Mouse (Mus musculus) MEL (cell line): Measurements from ENCODE around the gene Rom1. TPM values are rescaled to one million over a fixed set of nuclear protein-coding genes. Genes with fewer than 3 reads are reported as not detected.

Experiments used
- DNase-seq: peaks from one replicate; pipeline ENCODE4 v3.0.0; 2011; ENCODE audit warnings: low read depth, low spot score
- H3K27ac ChIP-seq: 2 replicates; pipeline ENCODE4 v1.5.1; 2012; ENCODE audit warnings: low read depth, mild to moderate bottlenecking, control low read depth, low read length, moderate library complexity; ENCODE audit not compliant: control insufficient read depth
- H3K27me3 ChIP-seq, 2 experiments: fragments of 150-350 bp in 1 of 2; sonication (generic) in 1 of 2; 2 replicates each; pipeline ENCODE4 v1.6.1; 2012; ENCODE audit warnings: low read length in 2 of 2, mild to moderate bottlenecking in 2 of 2, improper control_type of control experiment in 1 of 2, moderate library complexity in 1 of 2; ENCODE audit not compliant: insufficient read depth in 2 of 2, control insufficient read depth in 1 of 2
- H3K36me3 ChIP-seq, 2 experiments: 2 replicates each; pipeline ENCODE4 v1.6.1; 2012 to 2014; ENCODE audit warnings: low read length in 2 of 2, improper control_type of control experiment in 1 of 2, inconsistent platforms in 1 of 2, mild to moderate bottlenecking in 1 of 2; ENCODE audit not compliant: insufficient read depth in 2 of 2, control insufficient read depth in 1 of 2
- H3K4me1 ChIP-seq, 2 experiments: fragments of 150-350 bp in 1 of 2; sonication (generic) in 1 of 2; 2 replicates each; pipeline ENCODE4 v1.6.1; 2012; ENCODE audit warnings: low read length in 2 of 2, improper control_type of control experiment in 1 of 2, mild to moderate bottlenecking in 1 of 2; ENCODE audit not compliant: insufficient read depth in 2 of 2, control insufficient read depth in 1 of 2
- H3K4me3 ChIP-seq, 2 experiments: fragments of 150-350 bp in 1 of 2; sonication (generic) in 1 of 2; 2 replicates each; pipeline ENCODE4 v1.5.1; 2012; ENCODE audit warnings: low read depth in 2 of 2, low read length in 2 of 2, mild to moderate bottlenecking in 2 of 2, moderate library complexity in 2 of 2, control low read depth in 1 of 2, improper control_type of control experiment in 1 of 2; ENCODE audit not compliant: control insufficient read depth in 1 of 2, insufficient read depth in 1 of 2
- H3K79me2 ChIP-seq: 2 replicates; pipeline ENCODE4 v1.6.1; 2012; ENCODE audit warnings: mild to moderate bottlenecking, low read length, moderate library complexity; ENCODE audit not compliant: control insufficient read depth, poor library complexity, insufficient read depth
- H3K9ac ChIP-seq: 2 replicates; pipeline ENCODE4 v1.6.1; 2012; ENCODE audit warnings: low read depth, mild to moderate bottlenecking, control low read depth, low read length, moderate library complexity; ENCODE audit not compliant: control insufficient read depth, poor library complexity, severe bottlenecking
- H3K9me3 ChIP-seq: fragments of 150-350 bp; sonication (generic); replicated peaks from 2 replicates; pipeline ENCODE4 v1.6.1; 2012; ENCODE audit warnings: mild to moderate bottlenecking, low read length, improper control_type of control experiment, moderate library complexity; ENCODE audit not compliant: insufficient read depth
- CHD2 ChIP-seq: IDR thresholded peaks from 2 replicates; pipeline ENCODE4 v1.6.1; 2011; ENCODE audit warnings: low read length, improper control_type of control experiment
- CTCF ChIP-seq, 3 experiments: IDR thresholded peaks in 2 of 3; conservative IDR thresholded peaks in 1 of 3; 2 replicates each; pipeline ENCODE4 v1.5.1; 2011 to 2012; ENCODE audit warnings: low read length in 3 of 3, low read depth in 2 of 3, mild to moderate bottlenecking in 2 of 3, improper control_type of control experiment in 1 of 3, inconsistent platforms in 1 of 3, mixed read lengths in 1 of 3, moderate library complexity in 1 of 3; ENCODE audit not compliant: control insufficient read depth in 1 of 3, insufficient read depth in 1 of 3, poor library complexity in 1 of 3, severe bottlenecking in 1 of 3
- E2F4 ChIP-seq: IDR thresholded peaks from 2 replicates; pipeline ENCODE4 v1.6.1; 2011; ENCODE audit warnings: low read depth, low read length, improper control_type of control experiment, borderline replicate concordance
- ELF1 ChIP-seq: IDR thresholded peaks from 2 replicates; pipeline ENCODE4 v1.6.1; 2014; ENCODE audit warnings: low read depth, mild to moderate bottlenecking, inconsistent platforms, low read length, improper control_type of control experiment, moderate library complexity
- EP300 ChIP-seq, 2 experiments: IDR thresholded peaks; 2 replicates each; pipeline ENCODE4 v1.6.1; 2011; ENCODE audit warnings: improper control_type of control experiment in 2 of 2, low read length in 2 of 2, low read depth in 1 of 2, mild to moderate bottlenecking in 1 of 2
- ETS1 ChIP-seq: IDR thresholded peaks from 2 replicates; pipeline ENCODE4 v1.6.1; 2012; ENCODE audit warnings: low read depth, mild to moderate bottlenecking, inconsistent platforms, low read length, improper control_type of control experiment, moderate library complexity
- GABPA ChIP-seq: IDR thresholded peaks from 2 replicates; pipeline ENCODE4 v1.6.1; 2012; ENCODE audit warnings: low read depth, mild to moderate bottlenecking, inconsistent platforms, low read length, improper control_type of control experiment, moderate library complexity
- HCFC1 ChIP-seq: IDR thresholded peaks from 2 replicates; pipeline ENCODE4 v1.6.1; 2012; ENCODE audit warnings: low read depth, mild to moderate bottlenecking, inconsistent platforms, low read length, improper control_type of control experiment, moderate library complexity
- JUND ChIP-seq: IDR thresholded peaks from 2 replicates; pipeline ENCODE4 v1.6.1; 2011; ENCODE audit warnings: low read depth, mild to moderate bottlenecking, improper control_type of control experiment, low read length
- KAT2A ChIP-seq: conservative IDR thresholded peaks from 2 replicates; pipeline ENCODE4 v1.6.1; 2012; ENCODE audit warnings: low read depth, low read length, improper control_type of control experiment, inconsistent platforms
- MAZ ChIP-seq: IDR thresholded peaks from 2 replicates; pipeline ENCODE4 v1.6.1; 2012; ENCODE audit warnings: low read depth, mild to moderate bottlenecking, inconsistent platforms, low read length, improper control_type of control experiment
- MEF2A ChIP-seq: IDR thresholded peaks from 2 replicates; pipeline ENCODE4 v1.6.1; 2014; ENCODE audit warnings: low read depth, mild to moderate bottlenecking, inconsistent platforms, low read length, improper control_type of control experiment; ENCODE audit not compliant: poor library complexity, insufficient replicate concordance, severe bottlenecking; ENCODE audit errors: extremely low read depth
- MXI1 ChIP-seq: IDR thresholded peaks from 2 replicates; pipeline ENCODE4 v1.6.1; 2011; ENCODE audit warnings: mild to moderate bottlenecking, low read depth, low read length, improper control_type of control experiment
- MYB ChIP-seq: IDR thresholded peaks from 2 replicates; pipeline ENCODE4 v1.6.1; 2011; ENCODE audit warnings: mild to moderate bottlenecking, low read depth, low read length, improper control_type of control experiment
- MYC ChIP-seq: IDR thresholded peaks from 2 replicates; pipeline ENCODE4 v1.6.1; 2011; ENCODE audit warnings: low read depth, mild to moderate bottlenecking, low read length, improper control_type of control experiment, moderate library complexity
- NELFE ChIP-seq: IDR thresholded peaks from 2 replicates; pipeline ENCODE4 v1.6.1; 2011; ENCODE audit warnings: low read depth, low read length, improper control_type of control experiment
- NRF1 ChIP-seq: IDR thresholded peaks from 2 replicates; pipeline ENCODE4 v1.6.1; 2014; ENCODE audit warnings: low read depth, mild to moderate bottlenecking, inconsistent platforms, low read length, improper control_type of control experiment, moderate library complexity; ENCODE audit not compliant: poor library complexity, insufficient read depth, severe bottlenecking
- POLR2A ChIP-seq, 2 experiments: IDR thresholded peaks; 2 replicates each; pipeline ENCODE4 v1.6.1; 2011 to 2012; ENCODE audit warnings: low read length in 2 of 2, mild to moderate bottlenecking in 2 of 2, control low read depth in 1 of 2, improper control_type of control experiment in 1 of 2, low read depth in 1 of 2, moderate library complexity in 1 of 2; ENCODE audit not compliant: control insufficient read depth in 1 of 2, insufficient read depth in 1 of 2, poor library complexity in 1 of 2
- POLR2AphosphoS2 ChIP-seq: IDR thresholded peaks from 2 replicates; pipeline ENCODE4 v1.6.1; 2011; ENCODE audit warnings: low read length, improper control_type of control experiment
- POLR2AphosphoS5 ChIP-seq: IDR thresholded peaks from 2 replicates; pipeline ENCODE4 v1.6.1; 2012; ENCODE audit warnings: low read depth, borderline replicate concordance, mild to moderate bottlenecking, inconsistent platforms, low read length, moderate library complexity, mixed read lengths
- RCOR1 ChIP-seq: IDR thresholded peaks from 2 replicates; pipeline ENCODE4 v1.6.1; 2012; ENCODE audit warnings: low read depth, mild to moderate bottlenecking, inconsistent platforms, low read length, improper control_type of control experiment
- SIN3A ChIP-seq: IDR thresholded peaks from 2 replicates; pipeline ENCODE4 v1.6.1; 2012; ENCODE audit warnings: low read length, improper control_type of control experiment, inconsistent platforms
- SMC3 ChIP-seq: IDR thresholded peaks from 2 replicates; pipeline ENCODE4 v1.6.1; 2011; ENCODE audit warnings: low read depth, low read length, improper control_type of control experiment
- TAL1 ChIP-seq: IDR thresholded peaks from 2 replicates; pipeline ENCODE4 v1.6.1; 2012; ENCODE audit warnings: mild to moderate bottlenecking, inconsistent platforms, low read length, moderate library complexity, mixed read lengths
- TBP ChIP-seq: IDR thresholded peaks from 2 replicates; pipeline ENCODE4 v1.8.0; 2011; ENCODE audit warnings: low read depth, low read length, improper control_type of control experiment
- TCF12 ChIP-seq: IDR thresholded peaks from 2 replicates; pipeline ENCODE4 v1.6.1; 2014; ENCODE audit warnings: low read depth, mild to moderate bottlenecking, inconsistent platforms, low read length, improper control_type of control experiment, moderate library complexity
- UBTF ChIP-seq: IDR thresholded peaks from 2 replicates; pipeline ENCODE4 v1.6.1; 2012; ENCODE audit warnings: low read depth, mild to moderate bottlenecking, inconsistent platforms, low read length, improper control_type of control experiment, moderate library complexity, borderline replicate concordance; ENCODE audit not compliant: insufficient read depth
- USF1 ChIP-seq: IDR thresholded peaks from 2 replicates; pipeline ENCODE4 v1.6.1; 2014; ENCODE audit warnings: low read depth, mild to moderate bottlenecking, inconsistent platforms, low read length, improper control_type of control experiment, moderate library complexity
- USF2 ChIP-seq, 2 experiments: IDR thresholded peaks; 2 replicates each; pipeline ENCODE4 v1.6.1; 2011 to 2012; ENCODE audit warnings: improper control_type of control experiment in 2 of 2, low read length in 2 of 2, borderline replicate concordance in 1 of 2, inconsistent platforms in 1 of 2, low read depth in 1 of 2, mild to moderate bottlenecking in 1 of 2; ENCODE audit not compliant: insufficient read depth in 1 of 2
- ZC3H11A ChIP-seq: IDR thresholded peaks from 2 replicates; pipeline ENCODE4 v1.6.1; 2012; ENCODE audit warnings: low read depth, mild to moderate bottlenecking, inconsistent platforms, low read length, improper control_type of control experiment
- ZKSCAN1 ChIP-seq: IDR thresholded peaks from 2 replicates; pipeline ENCODE4 v1.6.1; 2012; ENCODE audit warnings: low read depth, mild to moderate bottlenecking, inconsistent platforms, low read length, improper control_type of control experiment, moderate library complexity
- ZMIZ1 ChIP-seq: IDR thresholded peaks from 2 replicates; pipeline ENCODE4 v1.6.1; 2012; ENCODE audit warnings: low read depth, mild to moderate bottlenecking, inconsistent platforms, low read length, improper control_type of control experiment, moderate library complexity
- ZNF384 ChIP-seq: IDR thresholded peaks from 2 replicates; pipeline ENCODE4 v1.6.1; 2012; ENCODE audit warnings: low read depth, mild to moderate bottlenecking, inconsistent platforms, low read length, improper control_type of control experiment
- polyA plus RNA-seq, 2 experiments: library from polyadenylated mRNA; stranded (reverse) in 1 of 2; unstranded in 1 of 2; fragments of >175 nt in 1 of 2; fragments of >200 nt in 1 of 2; gene quantifications; 2 replicates each; pipeline versions ENCODE4 v1.2.1 to v1.2.4; 2012; ENCODE audit warnings: low replicate concordance in 2 of 2, low read depth in 1 of 2; ENCODE audit not compliant: insufficient read length in 2 of 2, insufficient read depth in 1 of 2, missing spikeins in 1 of 2
- total RNA-seq: library from RNA; depleted of rRNA; stranded (reverse); fragments of 300-350 nt; gene quantifications from 2 replicates; pipeline ENCODE4 v1.2.3, GENCODE M21; 2012

The Rom1 gene
- total and polyA plus RNA-seq, 3 experiments: 3.1 to 4.1 TPM; not detected in 1

GRCm38 (mm10) chr19:8941515-8942217 lies 12.5 kb upstream of the Rom1 start, which contains the start of gene Mta2:
Gene Mta2 (plus strand): TSS chr19:8941875.
- peaks cover 11 to 36% of the 10 kb centered on the region in 2 experiments for H3K4me1 ChIP-seq

DNA sequence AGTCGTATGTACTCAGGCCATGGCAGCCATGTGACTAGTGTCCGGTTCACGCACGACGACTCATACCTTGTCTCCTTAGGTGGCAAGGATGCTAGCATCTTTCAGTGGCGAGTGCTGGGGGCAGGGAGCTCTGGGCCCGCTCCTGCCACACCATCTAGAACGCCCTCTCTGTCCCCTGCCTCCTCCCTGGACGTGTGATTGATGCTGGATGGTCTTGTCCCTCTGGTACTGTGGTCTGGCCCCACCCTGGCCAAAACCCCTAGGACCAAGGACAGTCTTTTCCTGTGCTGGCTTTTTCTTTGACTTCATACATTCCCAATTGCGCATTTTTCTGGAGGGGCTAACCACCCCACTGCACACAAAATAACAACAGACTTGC lies 12.0 kb upstream of the Rom1 start:
- peaks cover 4 to 32% of the 10 kb centered on the region in 2 experiments for H3K36me3 ChIP-seq
- no peaks in the 10 kb centered on the region for H3K27me3 ChIP-seq
- peaks cover 36% of the 10 kb centered on the region for H3K79me2 ChIP-seq
- TF ChIP-seq TAL1: no peak
- TF ChIP-seq RCOR1: no peak
- no peak for TF ChIP-seq EP300 (IDR thresholded peaks at IDR 0.05; ENCODE audit: low read depth in 1 of 2, low read length in 2 of 2)
- TF ChIP-seq ZC3H11A: no peak
- no peak for TF ChIP-seq ELF1
- TF ChIP-seq USF2 (IDR thresholded peaks at IDR 0.05; ENCODE audit: borderline replicate concordance in 1 of 2, insufficient read depth in 1 of 2, low read depth in 1 of 2, low read length in 2 of 2): no peak
- TF ChIP-seq UBTF: no peak
- TF ChIP-seq MYC: no peak
- TF ChIP-seq MXI1: no peak
- TF ChIP-seq CHD2: no peak
- no peak for TF ChIP-seq POLR2A (IDR thresholded peaks at IDR 0.05; ENCODE audit: control insufficient read depth in 1 of 2, insufficient read depth in 1 of 2, low read depth in 1 of 2, low read length in 2 of 2, poor library complexity in 1 of 2)
- no peak for TF ChIP-seq SMC3
- TF ChIP-seq SIN3A: no peak
- TF ChIP-seq KAT2A: no peak
- no peak for TF ChIP-seq GABPA
- no peak for TF ChIP-seq ZMIZ1
- no peak for TF ChIP-seq CTCF (IDR thresholded peaks at IDR 0.05 in 2 of 3, conservative IDR thresholded peaks at IDR 0.05 in 1 of 3; ENCODE audit: control insufficient read depth in 1 of 3, insufficient read depth in 1 of 3, low read depth in 2 of 3, low read length in 3 of 3, poor library complexity in 1 of 3, severe bottlenecking in 1 of 3)
- H3K4me1 ChIP-seq: peaks cover 9 to 33% of the 10 kb centered on the region in 2 experiments
- H3K9ac ChIP-seq: peak overlapping the region; percentile 76
- H3K9me3 ChIP-seq: no peaks in the 10 kb centered on the region
- no peak for DNase-seq
- H3K27ac ChIP-seq: peak overlapping the region; percentile 71
- H3K4me3 ChIP-seq: peak overlapping the region; percentile 45 to 56

More at GRCm38 (mm10) chr19:8941515-8942217, 12.5 kb upstream of the Rom1 start, which contains the start of gene Mta2:
- H3K79me2 ChIP-seq: peaks cover 36% of the 10 kb centered on the region
- TF ChIP-seq JUND (no peak), MEF2A (no peak), CTCF (IDR thresholded peaks at IDR 0.05 in 2 of 3, conservative IDR thresholded peaks at IDR 0.05 in 1 of 3; ENCODE audit: control insufficient read depth in 1 of 3, insufficient read depth in 1 of 3, low read depth in 2 of 3, low read length in 3 of 3, poor library complexity in 1 of 3, severe bottlenecking in 1 of 3) (peak in 1 of 3 experiments; percentile 1; a peak in 1 of 6 replicates), ZMIZ1 (peak; percentile 66), SIN3A (peak; percentile 78), MYC (peak; percentile 70; the same call in 1 of the 2 replicates), USF1 (no peak; the same call in 1 of the 2 replicates), MXI1 (0 out of 2 replicates have a peak, but pooled peaks have one; percentile 19), ELF1 (peak; percentile 86), ZKSCAN1 (0 out of 2 replicates have a peak, but pooled peaks have one; percentile 24), NRF1 (peak; percentile 43; the same call in 1 of the 2 replicates), TBP (peak; percentile 53; the same call in 1 of the 2 replicates), ETS1 (peak; percentile 52; the same call in 1 of the 2 replicates), MAZ (peak; percentile 33), POLR2AphosphoS5 (no peak), TCF12 (peak; percentile 60), ZNF384 (no peak), NELFE (peak; percentile 77), MYB (peak; percentile 63; the same call in 1 of the 2 replicates), POLR2A (IDR thresholded peaks at IDR 0.05; ENCODE audit: control insufficient read depth in 1 of 2, insufficient read depth in 1 of 2, low read depth in 1 of 2, low read length in 2 of 2, poor library complexity in 1 of 2) (peak; percentile 47 to 91), E2F4 (0 out of 2 replicates have a peak, but pooled peaks have one; percentile 30), CHD2 (no peak), RCOR1 (no peak), KAT2A (peak; percentile 53), POLR2AphosphoS2 (peak; percentile 94), EP300 (IDR thresholded peaks at IDR 0.05; ENCODE audit: low read depth in 1 of 2, low read length in 2 of 2) (peak in 1 of 2 experiments; percentile 6; a peak in 1 of 4 replicates), HCFC1 (peak; percentile 73)
- TF ChIP-seq, all 39 proteins: peak for 20
- peak; percentile 97 for DNase-seq
- no peaks in the 10 kb centered on the region for H3K9me3 ChIP-seq
- H3K9ac ChIP-seq: peak within 1 kb of the TSS; percentile 92
- no peaks in the 10 kb centered on the region for H3K27me3 ChIP-seq
- H3K36me3 ChIP-seq: peaks cover 7 to 35% of the 10 kb centered on the region in 2 experiments
- H3K27ac ChIP-seq: peak within 1 kb of the TSS; percentile 92
- peak within 1 kb of the TSS; percentile 85 to 99 for H3K4me3 ChIP-seq
